Mouse (Mus musculus): Measurements from ENCODE around the gene Ppfibp1.

The Ppfibp1 gene

GRCm38 (mm10) chr6:146883426-146883825 is 4.9 kb upstream of the Ppfibp1 start:
- DNase-seq = no peak

- no peak for DNase-seq
These were observed 4.1 kb upstream of the Ppfibp1 start for GRCm38 (mm10) chr6:146884171-146884570.

- no peak for DNase-seq
These were observed 3.4 kb upstream of the Ppfibp1 start for GRCm38 (mm10) chr6:146884851-146885250.

DNA sequence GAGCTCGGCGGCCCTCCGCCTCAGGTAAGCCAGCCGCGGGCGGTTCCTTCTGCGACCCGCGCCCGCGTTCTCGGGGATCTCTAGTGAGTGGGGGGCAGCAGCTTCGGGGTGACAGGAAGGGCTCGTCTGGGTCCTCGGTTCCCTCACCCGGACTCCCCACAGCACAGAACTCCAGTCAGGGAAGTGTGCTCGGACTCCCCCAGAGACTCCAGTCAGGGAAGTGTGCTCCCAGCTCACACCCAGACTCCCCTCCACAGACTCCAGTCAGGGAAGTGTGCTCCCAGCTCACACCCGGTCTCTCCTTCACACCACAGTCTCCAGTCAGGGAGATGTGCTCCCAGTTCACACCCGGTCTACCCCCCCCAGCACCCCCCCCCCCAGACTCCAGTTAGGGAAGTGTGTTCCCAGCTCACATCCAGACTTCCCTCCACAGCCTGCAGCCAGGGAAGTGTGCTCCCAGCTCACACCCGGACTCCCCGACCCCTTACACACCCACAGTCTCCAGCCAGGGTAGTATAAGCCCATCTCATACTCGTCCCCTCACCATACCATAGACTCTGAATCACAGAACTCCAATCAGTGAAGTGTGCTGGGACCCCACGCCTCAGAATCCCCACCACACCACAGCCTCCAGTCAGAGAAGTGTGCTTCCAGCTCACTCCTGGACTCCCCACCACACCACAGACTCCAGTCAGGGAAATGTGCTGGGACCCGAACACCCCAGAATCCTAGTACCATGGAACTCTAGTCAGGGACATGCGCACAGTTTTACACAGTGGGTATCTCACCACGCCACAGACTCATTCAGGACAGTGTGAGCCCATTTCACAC is 588 bp downstream of the Ppfibp1 start:
- no peak for DNase-seq

DNA sequence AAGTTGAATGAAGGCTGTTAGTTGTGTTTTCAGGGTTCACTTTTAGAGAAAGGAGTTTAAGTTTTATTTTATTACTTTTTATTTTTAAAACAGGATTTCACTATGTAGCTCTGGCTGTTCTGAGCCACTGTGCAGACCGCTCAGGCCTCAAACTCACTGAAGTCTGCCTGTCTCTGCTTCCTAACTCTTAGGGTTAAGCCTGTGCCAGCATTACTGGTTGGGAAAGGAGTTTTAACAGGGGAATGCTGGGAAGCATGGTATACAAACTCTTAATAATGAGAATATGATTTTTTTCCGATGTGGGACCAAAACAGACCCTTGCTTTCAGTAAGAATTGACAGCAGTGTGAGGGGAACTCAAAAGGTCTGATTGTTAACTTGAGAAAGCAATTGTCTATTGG is 1.9 kb downstream of the Ppfibp1 start:
- DNase-seq = no peak

DNA sequence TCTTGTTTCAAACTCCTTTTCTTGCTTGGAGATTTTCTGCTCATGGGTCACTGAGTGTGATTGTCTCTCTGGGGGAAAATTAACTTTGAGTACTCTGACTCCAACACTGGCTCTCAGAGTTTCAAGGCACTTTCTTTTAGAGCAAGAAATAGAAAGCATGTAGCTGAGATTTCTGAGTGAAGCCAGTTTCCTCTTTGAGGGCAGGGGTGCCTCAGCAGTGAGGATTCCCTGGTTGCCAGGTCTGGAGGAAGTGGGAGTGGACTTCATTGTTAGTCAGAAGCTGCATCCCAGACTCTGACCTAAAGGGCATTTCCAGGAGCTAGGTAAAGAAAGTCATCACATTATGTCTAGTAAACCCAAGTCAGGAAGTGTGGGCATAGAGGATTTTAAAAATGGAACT is 2.3 kb downstream of the Ppfibp1 start:
- DNase-seq = no peak

GRCm38 (mm10) chr6:146893890-146894289 is 5.6 kb downstream of the Ppfibp1 start:
- DNase-seq = no peak

GRCm38 (mm10) chr6:146898709-146899108 is 10.4 kb downstream of the Ppfibp1 start:
- DNase-seq = no peak

- DNase-seq = no peak
These were observed 11.4 kb downstream of the Ppfibp1 start for GRCm38 (mm10) chr6:146899647-146900046.

DNA sequence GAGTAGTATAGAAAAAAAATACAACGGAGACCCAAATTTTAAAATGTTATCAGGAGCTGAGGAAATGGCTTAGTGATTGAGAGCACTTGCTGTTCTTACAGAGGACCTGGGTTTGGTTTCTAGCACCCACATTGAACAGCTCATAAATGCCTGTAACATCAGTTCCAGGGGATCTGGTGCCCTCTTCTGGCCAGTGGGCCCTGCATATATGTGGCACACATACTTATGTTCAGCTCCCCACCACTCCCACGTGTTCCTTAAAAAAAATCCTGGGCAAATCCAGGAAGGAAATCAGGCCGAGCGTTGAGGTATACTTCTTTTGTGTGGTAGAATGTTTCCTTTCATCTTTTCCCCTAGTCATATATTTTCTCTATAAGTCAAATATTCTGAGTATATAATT is 13.6 kb downstream of the Ppfibp1 start:
- no peak for DNase-seq

DNA sequence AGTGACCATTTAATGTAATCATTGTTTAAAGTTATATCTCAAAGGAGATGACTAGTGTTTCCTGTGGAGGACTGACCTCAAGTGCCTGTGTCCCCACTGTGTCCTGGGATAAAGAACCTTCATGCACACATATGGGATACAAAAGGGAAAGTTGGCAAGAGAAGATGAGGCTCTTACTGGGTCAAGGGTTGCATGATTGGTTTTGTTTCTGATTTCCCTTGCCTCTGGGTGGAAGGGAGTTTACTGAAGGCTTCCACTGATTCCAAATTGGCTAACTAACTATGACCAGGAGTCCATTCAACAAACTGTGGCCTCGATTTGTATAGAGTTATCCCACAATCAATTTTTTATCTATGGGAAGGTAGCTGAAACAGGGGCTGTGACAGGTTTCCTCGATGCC is 15.3 kb downstream of the Ppfibp1 start:
- no peak for DNase-seq

DNA sequence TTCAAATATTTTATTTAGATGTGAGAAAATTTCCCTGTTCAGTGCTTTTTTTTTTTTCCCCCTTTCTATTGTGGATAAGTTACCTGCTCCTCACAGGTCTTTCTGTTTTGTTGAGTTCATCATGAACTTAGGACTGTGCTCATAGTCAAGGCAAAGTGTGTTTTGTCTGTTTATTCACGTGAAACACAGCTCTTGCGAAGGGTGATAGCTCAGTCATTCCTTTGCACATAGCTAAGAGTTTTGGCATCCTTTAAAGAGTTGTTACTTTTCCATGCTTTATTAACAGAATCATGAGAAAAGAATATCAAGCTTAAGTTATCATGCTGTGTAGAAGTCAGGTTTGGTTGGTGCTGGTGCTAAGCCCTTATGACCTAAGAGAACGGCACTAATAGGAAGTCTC is 16.4 kb downstream of the Ppfibp1 start:
- no peak for DNase-seq

GRCm38 (mm10) chr6:146906000-146906786 is 17.9 kb downstream of the Ppfibp1 start:
- DNase-seq = no peak

DNA sequence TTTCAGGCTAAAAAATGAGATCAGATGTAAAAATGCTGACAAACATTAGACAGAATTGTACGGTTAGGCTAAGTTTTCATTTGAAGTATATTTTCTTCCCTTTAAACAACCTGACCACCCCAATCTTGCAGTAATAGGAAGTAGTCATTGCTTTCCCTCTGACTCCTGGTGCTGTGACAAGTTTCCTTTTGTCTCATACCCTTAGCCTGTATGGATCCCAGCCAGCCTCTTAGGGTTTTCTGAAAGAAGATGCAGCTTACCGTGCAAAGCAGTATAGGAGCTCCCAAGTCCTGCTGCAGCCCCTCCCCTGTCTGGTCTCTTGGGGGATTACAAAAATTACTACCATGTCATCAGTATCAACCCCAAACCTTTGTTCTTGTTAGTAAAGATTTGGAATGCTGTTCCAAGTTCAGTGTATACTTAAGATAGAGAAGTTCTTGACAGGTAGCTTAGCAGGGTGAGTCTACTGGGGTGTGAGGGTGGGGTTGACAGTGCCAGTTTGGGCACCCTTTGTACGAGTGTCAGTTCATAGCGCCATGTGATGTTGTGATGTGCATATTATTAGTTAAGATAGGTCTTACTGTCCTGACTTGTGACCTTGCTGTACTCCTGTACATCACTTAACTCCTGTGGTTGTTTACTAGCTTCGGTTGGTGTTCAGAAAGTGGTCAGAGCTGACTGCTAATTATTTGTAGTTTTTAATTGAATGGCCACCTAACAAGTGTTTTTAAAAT is 18.9 kb downstream of the Ppfibp1 start:
- DNase-seq = no peak

DNA sequence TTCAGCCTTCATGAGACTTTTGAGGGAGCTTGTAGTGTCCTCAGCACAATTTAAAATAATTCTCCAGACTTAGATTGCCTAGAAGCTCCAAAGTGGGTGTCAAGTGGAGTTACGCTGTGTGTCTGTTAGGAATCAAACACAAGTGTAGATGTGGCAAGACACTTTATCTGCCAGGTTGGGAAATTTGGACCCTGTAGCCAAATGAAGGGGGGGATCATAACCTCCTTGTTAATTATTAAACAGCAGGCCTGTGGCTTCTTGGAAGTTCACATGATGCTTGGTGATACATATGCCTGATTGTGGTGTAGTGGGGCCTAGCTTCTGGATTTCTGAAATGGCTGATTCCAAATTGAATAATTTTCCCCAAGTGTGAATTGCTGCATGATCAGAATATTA is 19.5 kb downstream of the Ppfibp1 start:
- DNase-seq = no peak

DNA sequence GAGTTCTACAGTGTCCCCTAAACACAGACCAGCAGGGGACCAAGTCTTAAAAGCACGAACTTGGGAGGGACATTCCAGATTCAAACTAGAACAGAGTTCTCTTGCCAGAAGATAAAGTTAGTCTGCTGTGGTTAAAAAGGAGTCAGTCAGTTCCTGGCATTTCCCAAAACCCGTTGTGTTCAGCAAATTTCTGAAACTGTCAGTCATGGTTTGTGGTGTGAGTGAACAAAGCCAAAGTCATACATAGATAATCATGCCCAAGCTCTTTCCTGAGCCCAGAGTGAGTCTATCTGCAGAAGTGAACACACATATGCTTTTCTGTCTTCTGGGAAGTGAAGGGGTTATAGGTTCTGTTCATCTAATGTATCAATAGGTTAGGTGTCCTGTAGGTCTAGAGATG is 20.5 kb downstream of the Ppfibp1 start:
- no peak for DNase-seq

DNA sequence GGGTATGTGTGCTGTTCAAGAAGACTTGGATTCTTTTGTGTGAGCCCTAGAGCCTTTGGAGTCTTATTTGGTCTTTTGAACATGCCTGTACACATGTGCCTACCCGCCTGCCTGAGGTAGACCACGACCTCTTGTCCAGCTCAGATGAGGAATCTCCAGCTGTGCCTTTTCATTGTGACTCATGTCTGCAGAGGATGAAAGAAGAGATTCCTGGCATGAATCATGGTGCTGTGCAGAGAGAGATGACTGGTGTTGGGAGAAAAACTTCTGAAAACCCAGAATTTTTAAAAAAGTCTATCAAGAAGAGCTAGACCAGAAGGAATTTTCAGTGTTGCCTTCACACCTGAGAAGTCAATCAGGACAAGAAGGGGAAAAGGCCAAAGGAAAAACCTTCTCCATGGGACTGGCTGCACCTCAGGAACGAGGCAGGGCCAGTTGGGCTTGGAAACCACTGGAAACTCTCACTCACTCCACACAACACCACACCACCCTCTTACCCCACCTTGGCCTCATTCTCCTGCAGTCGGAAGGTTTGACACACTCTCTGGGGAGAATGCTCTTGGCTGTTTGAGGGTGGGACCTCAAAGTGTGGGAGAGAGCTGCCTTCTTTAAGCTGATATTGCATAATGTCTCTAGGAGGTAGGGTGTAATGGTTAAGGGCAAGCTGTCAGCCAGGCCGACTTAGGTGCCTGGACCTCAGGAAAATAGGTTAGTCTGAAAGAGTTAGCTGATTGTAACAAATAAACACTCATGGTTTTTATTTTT is 21.6 kb downstream of the Ppfibp1 start:
- DNase-seq = no peak

GRCm38 (mm10) chr6:146910801-146911200 is 22.5 kb downstream of the Ppfibp1 start:
- no peak for DNase-seq

DNA sequence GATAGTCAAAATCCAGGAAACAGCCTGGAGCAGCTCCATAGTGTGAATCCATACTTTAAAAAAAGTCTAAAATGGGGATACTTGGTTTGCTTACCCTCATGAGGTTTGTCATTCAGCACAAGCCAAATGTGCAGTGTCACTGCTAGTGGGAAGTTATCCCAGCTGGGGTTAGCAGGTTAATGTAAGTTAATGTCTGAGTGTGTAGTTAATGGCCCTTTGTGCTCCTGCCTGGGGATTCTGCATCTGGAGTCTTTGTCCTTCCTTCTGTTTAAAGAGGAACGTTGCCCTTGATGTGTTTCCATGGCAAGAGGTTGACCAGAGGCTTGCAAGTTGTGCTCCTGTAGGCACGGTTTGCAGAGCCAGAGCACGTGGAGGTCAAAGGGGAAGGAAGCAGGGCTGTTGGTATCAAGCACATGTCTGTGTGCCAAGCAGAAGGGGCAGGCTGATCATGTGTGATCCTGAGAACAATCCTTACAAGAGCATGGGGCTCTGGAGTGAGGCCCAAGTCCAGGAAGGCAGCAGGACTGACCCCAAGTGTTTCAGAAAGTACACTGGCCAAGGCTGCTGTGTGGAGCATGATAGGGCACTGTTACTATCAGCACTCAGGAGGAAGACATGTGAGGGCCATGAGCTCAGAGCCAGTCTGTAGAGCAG is 24.7 kb downstream of the Ppfibp1 start:
- DNase-seq = no peak

- DNase-seq = no peak
These were observed 25.4 kb downstream of the Ppfibp1 start for GRCm38 (mm10) chr6:146913489-146914198.

DNA sequence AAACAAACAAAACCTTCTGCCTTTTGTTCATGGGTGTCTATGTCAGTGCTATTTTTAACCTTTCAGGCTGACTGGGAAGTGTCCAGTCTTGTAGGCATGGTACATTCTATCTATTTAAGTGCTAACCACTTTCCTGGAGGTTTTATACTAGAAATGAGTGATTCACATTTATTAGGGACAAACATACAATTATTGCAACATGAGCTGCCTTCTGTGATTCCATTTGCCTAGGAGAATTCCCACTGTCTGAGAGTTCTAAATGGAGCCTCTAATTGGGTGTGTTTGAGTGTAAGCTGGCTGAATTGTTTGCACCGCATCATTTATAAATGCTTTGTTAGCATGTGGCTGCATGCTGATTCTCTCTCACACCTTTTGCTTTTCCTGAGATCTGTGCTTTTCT is 27.5 kb downstream of the Ppfibp1 start:
- DNase-seq = no peak

- DNase-seq = no peak
These were observed 29.1 kb downstream of the Ppfibp1 start for GRCm38 (mm10) chr6:146917396-146917795.
